Mouse (Mus musculus): ENCODE measurements around the gene Clip2.

The Clip2 gene

DNA sequence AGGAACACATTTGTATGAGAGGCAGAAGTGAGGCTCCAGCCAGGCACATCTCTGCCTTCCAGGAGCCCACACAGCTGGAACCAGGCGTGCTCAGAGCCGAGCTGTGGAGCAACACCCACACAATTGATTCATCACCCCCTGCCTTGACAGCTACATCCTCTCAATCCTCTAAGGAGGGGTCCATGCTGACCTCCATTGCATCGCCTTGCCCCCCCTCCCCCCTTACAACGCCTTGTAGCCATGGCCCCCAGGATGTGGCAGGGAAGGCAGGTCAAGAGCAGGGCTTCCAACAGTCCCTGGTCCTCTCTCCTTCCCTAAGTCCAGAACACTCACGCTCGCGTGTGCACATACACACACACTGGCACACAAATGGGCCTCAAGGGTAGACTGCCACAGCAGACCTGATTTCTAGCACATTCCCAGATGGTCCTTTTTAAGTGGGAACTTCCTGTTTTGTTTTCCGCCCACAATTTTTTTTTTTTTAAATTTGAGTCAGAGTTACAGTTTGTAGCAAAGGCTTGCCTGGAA lies 16.8 kb upstream of the Clip2 start:
- Histone ChIP-seq H3K4me3 (replicated peaks; ENCODE audit: low read length) (peak overlapping the region; percentile 37), H3K9me3 (ENCODE audit: low read length) (no peaks in the 10 kb centered on the region), H3K4me1 (replicated peaks; ENCODE audit: low read depth, low read length) (peaks cover 71% of the 10 kb centered on the region), H3K27me3 (ENCODE audit: insufficient read depth, low read length) (peaks cover 3% of the 10 kb centered on the region; the same call in 1 of the 2 replicates), H3K36me3 (ENCODE audit: insufficient read depth, low read length) (no peaks in the 10 kb centered on the region)
- TF ChIP-seq POU5F1 (IDR thresholded peaks at IDR 0.05; ENCODE audit: borderline replicate concordance, low read length) = no peak
- TF ChIP-seq CTCF (conservative IDR thresholded peaks at IDR 0.05; ENCODE audit: low read length) = no peak

DNA sequence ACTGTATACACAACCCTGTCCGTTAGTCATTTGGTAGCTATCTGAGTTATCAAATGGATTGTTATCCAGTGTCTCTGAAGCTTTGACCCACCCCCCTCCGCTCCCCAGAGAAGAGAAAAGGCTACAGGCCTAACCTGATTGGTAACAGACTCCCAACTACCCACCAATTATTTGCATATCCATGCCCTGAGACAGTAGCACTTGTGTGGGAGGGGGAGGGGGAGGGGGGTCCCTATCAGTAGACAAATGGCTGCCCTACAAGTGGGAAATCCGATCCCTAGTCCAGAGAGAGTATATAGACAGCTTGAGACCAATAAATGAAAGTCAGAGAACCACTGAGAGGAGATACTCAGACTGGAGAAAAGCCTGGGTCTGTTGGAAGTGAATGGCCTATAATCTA lies 15.8 kb upstream of the Clip2 start:
- Histone ChIP-seq H3K9me3 (ENCODE audit: low read length) (no peaks in the 10 kb centered on the region), H3K4me3 (replicated peaks; ENCODE audit: low read length) (peak overlapping the region; percentile 67; the same call in 1 of the 2 replicates), H3K27me3 (ENCODE audit: insufficient read depth, low read length) (peaks cover 3% of the 10 kb centered on the region; the same call in 1 of the 2 replicates), H3K4me1 (replicated peaks; ENCODE audit: low read depth, low read length) (peaks cover 71% of the 10 kb centered on the region), H3K36me3 (ENCODE audit: insufficient read depth, low read length) (no peaks in the 10 kb centered on the region)
- TF ChIP-seq POU5F1 (IDR thresholded peaks at IDR 0.05; ENCODE audit: borderline replicate concordance, low read length) (no peak), NANOG (IDR thresholded peaks at IDR 0.05; ENCODE audit: borderline replicate concordance, low read length) (no peak), CTCF (conservative IDR thresholded peaks at IDR 0.05; ENCODE audit: low read length) (no peak)

DNA sequence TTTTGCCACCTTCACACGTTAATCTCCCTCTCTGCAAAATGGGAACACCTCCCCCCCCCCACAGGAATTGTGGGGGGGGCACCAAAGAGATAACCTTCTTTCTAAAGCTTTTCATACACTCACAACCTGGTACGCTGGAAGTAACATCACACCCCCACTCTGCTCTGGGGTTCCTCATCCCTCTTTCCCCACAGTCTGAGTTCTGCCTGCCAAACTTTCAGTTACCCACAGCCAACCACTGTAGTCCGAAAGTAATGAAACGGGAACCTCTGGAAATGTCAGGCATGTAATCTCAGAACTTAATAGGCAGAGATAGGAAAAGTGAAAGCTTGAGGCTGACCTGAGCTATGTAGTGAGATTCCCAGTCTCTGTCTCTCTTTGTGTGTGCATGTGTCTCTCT lies 15.2 kb upstream of the Clip2 start:
- no peaks in the 10 kb centered on the region for H3K36me3 ChIP-seq (ENCODE audit: insufficient read depth, low read length)
- peaks cover 66% of the 10 kb centered on the region for H3K4me1 ChIP-seq (replicated peaks; ENCODE audit: low read depth, low read length)
- TF ChIP-seq CTCF (conservative IDR thresholded peaks at IDR 0.05; ENCODE audit: low read length) = no peak
- no peak for TF ChIP-seq POU5F1 (IDR thresholded peaks at IDR 0.05; ENCODE audit: borderline replicate concordance, low read length)
- no peak for TF ChIP-seq NANOG (IDR thresholded peaks at IDR 0.05; ENCODE audit: borderline replicate concordance, low read length)
- H3K27me3 ChIP-seq (ENCODE audit: insufficient read depth, low read length) = peaks cover 3% of the 10 kb centered on the region; the same call in 1 of the 2 replicates
- H3K9me3 ChIP-seq (ENCODE audit: low read length) = no peaks in the 10 kb centered on the region
- H3K4me3 ChIP-seq (replicated peaks; ENCODE audit: low read length) = peak overlapping the region; percentile 67

DNA sequence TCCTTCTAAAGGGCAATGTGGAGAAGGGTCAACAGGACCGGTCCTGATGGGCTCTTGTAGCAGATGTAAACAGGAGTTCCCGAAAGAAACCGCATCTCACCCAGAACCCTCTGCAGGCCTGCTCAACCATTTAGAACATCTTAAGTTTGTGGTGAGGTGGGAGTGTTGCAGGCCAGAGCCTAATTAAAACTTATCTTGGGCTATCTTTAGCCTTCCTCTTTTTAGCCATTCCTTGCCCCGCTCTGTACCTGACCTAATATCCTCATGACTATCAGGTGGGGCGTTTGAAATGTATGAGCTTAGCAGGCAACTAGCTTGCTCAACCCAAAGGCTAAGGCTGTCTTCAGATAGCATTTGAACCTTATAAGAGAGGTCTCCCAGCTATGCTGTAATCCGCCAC lies 13.5 kb upstream of the Clip2 start:
- TF ChIP-seq CTCF (conservative IDR thresholded peaks at IDR 0.05; ENCODE audit: low read length) (no peak), NANOG (IDR thresholded peaks at IDR 0.05; ENCODE audit: borderline replicate concordance, low read length) (no peak), POU5F1 (IDR thresholded peaks at IDR 0.05; ENCODE audit: borderline replicate concordance, low read length) (no peak)
- Histone ChIP-seq H3K36me3 (ENCODE audit: insufficient read depth, low read length) (no peaks in the 10 kb centered on the region), H3K4me3 (replicated peaks; ENCODE audit: low read length) (no peak overlapping the region), H3K9me3 (ENCODE audit: low read length) (no peaks in the 10 kb centered on the region), H3K4me1 (replicated peaks; ENCODE audit: low read depth, low read length) (peaks cover 54% of the 10 kb centered on the region), H3K27me3 (ENCODE audit: insufficient read depth, low read length) (peaks cover 3% of the 10 kb centered on the region; the same call in 1 of the 2 replicates)

DNA sequence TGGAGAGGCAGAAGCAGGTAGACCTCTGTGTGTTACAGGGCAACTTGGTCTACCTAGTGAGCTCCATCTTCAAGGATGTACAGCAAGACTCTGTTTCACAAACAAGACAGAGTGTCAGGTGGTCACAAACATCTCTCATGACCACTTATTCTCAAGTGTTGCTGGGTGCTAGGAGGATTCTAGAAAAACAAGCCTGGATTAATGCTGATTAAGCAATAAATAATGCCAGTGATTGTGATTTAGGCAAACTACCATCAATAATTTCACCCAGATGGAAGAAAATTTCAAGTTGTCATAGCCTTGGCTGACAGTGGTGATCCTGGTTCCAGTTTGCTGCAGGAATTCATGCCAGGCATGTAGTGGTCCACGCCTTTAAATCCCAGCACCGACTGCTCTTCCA lies 12.0 kb upstream of the Clip2 start:
- Histone ChIP-seq H3K9me3 (ENCODE audit: low read length) (no peaks in the 10 kb centered on the region), H3K4me3 (replicated peaks; ENCODE audit: low read length) (no peak overlapping the region), H3K4me1 (replicated peaks; ENCODE audit: low read depth, low read length) (peaks cover 60% of the 10 kb centered on the region), H3K36me3 (ENCODE audit: insufficient read depth, low read length) (no peaks in the 10 kb centered on the region), H3K27me3 (ENCODE audit: insufficient read depth, low read length) (peaks cover 10% of the 10 kb centered on the region)
- TF ChIP-seq POU5F1 (IDR thresholded peaks at IDR 0.05; ENCODE audit: borderline replicate concordance, low read length) (no peak), CTCF (conservative IDR thresholded peaks at IDR 0.05; ENCODE audit: low read length) (no peak), NANOG (IDR thresholded peaks at IDR 0.05; ENCODE audit: borderline replicate concordance, low read length) (no peak)

DNA sequence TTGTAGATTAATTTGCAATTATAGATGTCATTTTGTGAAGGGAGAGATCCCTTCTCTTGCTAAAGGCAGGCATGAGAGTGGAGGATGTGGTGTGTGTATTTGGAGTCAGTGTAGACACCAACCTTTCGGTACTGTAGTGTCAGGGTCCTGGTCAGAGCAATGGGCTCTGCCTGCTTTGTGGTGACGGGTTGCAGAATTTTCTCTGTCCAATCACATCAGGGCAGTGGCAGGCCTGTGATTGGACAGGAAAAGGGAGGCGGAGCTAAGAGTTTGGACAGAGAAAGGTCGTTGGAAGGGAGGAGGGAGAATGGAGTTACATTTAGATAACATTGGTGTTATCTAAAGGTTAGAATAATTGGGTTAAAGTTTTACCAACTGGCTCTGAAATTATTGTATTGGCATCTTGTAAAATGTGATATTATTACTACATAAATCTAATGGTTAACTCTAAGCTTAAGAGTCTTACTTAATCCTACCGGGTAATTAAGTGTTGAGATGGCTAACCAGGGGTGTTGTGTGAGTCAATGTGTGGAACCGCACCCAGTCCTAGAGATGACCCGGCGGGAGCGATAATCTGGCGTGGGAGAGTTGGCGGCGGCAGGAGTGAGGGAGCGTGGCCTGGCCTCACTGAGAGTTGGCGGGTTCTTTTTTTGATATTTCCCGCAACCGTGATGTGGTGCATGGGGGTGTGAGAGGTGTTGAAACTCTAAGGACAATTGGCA lies 8.4 kb upstream of the Clip2 start:
- no peak for TF ChIP-seq CTCF (conservative IDR thresholded peaks at IDR 0.05; ENCODE audit: low read length)
- no peak for TF ChIP-seq NANOG (IDR thresholded peaks at IDR 0.05; ENCODE audit: borderline replicate concordance, low read length)
- TF ChIP-seq POU5F1 (IDR thresholded peaks at IDR 0.05; ENCODE audit: borderline replicate concordance, low read length) = no peak
- H3K9me3 ChIP-seq (ENCODE audit: low read length) = no peaks in the 10 kb centered on the region
- peaks cover 56% of the 10 kb centered on the region for H3K4me1 ChIP-seq (replicated peaks; ENCODE audit: low read depth, low read length)
- peak overlapping the region; percentile 41 for H3K4me3 ChIP-seq (replicated peaks; ENCODE audit: low read length)
- no peaks in the 10 kb centered on the region for H3K36me3 ChIP-seq (ENCODE audit: insufficient read depth, low read length)
- H3K27me3 ChIP-seq (ENCODE audit: insufficient read depth, low read length) = peaks cover 20% of the 10 kb centered on the region

DNA sequence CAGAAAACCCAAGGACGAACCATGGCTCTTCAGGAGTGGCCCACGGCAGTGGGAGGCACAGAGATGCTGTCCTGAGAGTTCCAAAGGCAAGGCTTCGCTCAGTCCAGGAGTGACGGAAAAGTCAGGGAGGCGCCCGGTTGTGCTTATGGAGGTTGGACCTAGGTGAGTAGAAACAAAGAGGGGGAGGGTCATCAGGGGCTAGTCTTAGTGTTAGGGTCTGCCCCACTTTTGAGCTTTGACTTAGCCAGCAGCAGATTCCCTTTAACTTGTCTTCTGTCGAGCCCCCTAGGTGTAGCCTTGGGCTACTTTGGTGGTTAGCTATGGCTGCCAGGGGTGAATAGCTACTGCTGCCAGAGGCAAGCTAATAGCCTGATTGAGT lies 7.8 kb upstream of the Clip2 start, which contains the start of gene Syna:
TSS of gene Syna (minus strand) at position 101 of the 379 bp plus-strand sequence.
- peaks cover 62% of the 10 kb centered on the region for H3K4me1 ChIP-seq (replicated peaks; ENCODE audit: low read depth, low read length)
- H3K36me3 ChIP-seq (ENCODE audit: insufficient read depth, low read length) = no peaks in the 10 kb centered on the region
- H3K27me3 ChIP-seq (ENCODE audit: insufficient read depth, low read length) = peaks cover 20% of the 10 kb centered on the region
- no peaks in the 10 kb centered on the region for H3K9me3 ChIP-seq (ENCODE audit: low read length)
- TF ChIP-seq POU5F1 (IDR thresholded peaks at IDR 0.05; ENCODE audit: borderline replicate concordance, low read length) = no peak
- no peak for TF ChIP-seq NANOG (IDR thresholded peaks at IDR 0.05; ENCODE audit: borderline replicate concordance, low read length)
- no peak for TF ChIP-seq CTCF (conservative IDR thresholded peaks at IDR 0.05; ENCODE audit: low read length)
- peak within 1 kb of the TSS; percentile 41 for H3K4me3 ChIP-seq (replicated peaks; ENCODE audit: low read length)

DNA sequence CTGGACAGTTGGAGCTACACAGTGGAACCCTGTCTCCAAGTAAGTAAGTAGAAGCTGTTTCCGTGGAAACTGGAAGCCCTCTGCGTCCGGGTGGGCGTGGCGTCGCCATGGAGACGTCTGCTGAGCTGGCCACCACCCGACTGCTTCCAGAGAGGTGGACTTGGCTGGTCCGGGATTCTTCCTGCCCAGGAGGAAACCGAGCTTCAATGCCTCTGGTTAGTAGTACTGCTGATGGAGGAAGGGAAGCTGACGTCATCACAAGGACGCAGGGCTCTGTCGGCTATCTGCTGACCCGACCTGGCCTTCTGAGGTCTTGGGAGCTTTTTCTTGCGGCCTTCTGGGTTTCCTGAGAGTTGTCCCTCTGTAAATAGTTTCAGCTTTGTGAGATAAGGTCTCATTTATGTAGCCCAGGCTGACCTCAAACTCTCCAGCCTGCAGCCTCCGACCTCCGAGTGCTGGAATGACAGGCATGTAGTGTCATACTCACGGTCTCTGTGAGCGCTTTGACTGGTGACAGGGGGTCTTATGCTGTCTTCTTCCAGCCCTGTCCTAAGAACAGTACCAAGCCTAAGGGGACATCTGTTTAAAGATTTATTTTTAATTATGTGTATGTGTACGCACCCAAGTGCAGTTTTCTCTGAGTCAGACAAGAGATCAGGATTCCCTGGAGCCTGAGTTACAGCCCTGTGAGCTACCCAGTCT lies 3.4 kb upstream of the Clip2 start:
- H3K4me3 ChIP-seq (replicated peaks; ENCODE audit: low read length) = no peak overlapping the region
- no peaks in the 10 kb centered on the region for H3K9me3 ChIP-seq (ENCODE audit: low read length)
- peaks cover 33% of the 10 kb centered on the region for H3K27me3 ChIP-seq (ENCODE audit: insufficient read depth, low read length)
- peaks cover 72% of the 10 kb centered on the region for H3K4me1 ChIP-seq (replicated peaks; ENCODE audit: low read depth, low read length)
- TF ChIP-seq CTCF (conservative IDR thresholded peaks at IDR 0.05; ENCODE audit: low read length) = no peak
- no peak for TF ChIP-seq NANOG (IDR thresholded peaks at IDR 0.05; ENCODE audit: borderline replicate concordance, low read length)
- no peak for TF ChIP-seq POU5F1 (IDR thresholded peaks at IDR 0.05; ENCODE audit: borderline replicate concordance, low read length)
- H3K36me3 ChIP-seq (ENCODE audit: insufficient read depth, low read length) = no peaks in the 10 kb centered on the region

Data from E14TG2a.4 (cell line).